Mouse (Mus musculus) CD8-positive naive resting alpha-beta T cell, adult 2 months (primary cell): ENCODE measurements around the gene Bcl3.
A peak's percentile ranks its signal among the peaks of the same experiment; 100 is the strongest.

Experiments
- DNase-seq, 2 experiments: peaks; one replicate each; pipeline ENCODE4 v3.0.0; 2022; ENCODE audit warnings: low read depth in 2 of 2, low spot score in 2 of 2

Gene Bcl3

DNA sequence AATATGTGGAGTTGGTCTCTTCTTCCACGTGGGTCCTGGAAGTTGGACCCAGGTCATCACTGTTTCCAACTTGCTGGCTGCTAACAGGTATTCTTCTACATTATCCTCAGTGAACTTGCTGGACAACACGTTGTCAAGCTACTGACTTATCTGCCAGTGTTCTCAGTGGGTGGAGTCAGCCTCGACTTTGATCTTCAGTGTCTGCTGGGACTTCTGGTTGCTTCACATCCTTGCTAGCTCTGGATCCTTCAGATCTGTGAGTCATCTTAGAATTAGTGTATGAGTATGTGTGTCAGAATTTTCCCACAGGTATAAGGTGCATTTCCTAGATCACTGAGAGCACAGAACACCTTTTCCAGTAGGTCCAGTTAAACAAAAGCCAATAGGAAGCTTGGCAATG is 14.3 kb upstream of the Bcl3 start:
- DNase-seq, result no peak

DNA sequence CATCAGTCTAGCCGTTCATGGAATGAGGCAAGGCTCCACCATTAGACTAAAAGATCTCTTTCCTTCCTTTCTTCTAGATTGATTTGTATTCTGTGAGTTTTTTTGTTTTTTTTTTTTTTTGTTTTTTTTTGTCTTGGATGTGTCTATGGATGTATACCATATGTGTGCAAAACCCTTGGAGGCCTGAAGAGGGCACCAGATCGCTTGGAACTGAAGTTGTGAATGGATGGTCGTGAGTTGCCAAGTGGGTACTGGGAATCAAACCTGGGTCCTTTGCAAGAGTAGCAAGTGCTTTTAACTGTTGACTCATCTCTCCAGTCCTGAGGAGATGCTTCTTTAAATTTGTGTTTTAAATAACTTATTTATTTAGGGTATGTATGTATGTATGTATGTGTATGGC is 11.5 kb upstream of the Bcl3 start:
- no peak for DNase-seq

DNA sequence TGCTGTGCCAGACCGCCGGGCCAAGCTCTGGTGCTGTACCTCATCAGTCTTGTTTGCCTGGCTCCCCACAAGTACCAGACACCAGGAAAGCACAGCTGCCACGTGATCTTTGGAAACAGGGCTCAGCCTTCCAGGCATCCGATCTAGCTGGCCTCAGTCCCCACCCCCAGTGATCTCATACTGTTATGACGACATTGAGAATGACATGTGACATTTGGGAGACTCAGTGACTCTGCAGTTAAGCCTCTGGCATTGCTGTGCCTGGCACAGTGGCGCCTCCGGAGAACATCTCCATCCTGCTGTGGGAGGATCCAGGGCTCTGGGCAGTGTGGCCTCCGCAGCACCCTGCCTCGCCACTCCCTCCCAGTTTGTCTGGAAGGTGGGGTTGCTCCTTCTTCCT is 9.3 kb upstream of the Bcl3 start:
- DNase-seq, result no peak

DNA sequence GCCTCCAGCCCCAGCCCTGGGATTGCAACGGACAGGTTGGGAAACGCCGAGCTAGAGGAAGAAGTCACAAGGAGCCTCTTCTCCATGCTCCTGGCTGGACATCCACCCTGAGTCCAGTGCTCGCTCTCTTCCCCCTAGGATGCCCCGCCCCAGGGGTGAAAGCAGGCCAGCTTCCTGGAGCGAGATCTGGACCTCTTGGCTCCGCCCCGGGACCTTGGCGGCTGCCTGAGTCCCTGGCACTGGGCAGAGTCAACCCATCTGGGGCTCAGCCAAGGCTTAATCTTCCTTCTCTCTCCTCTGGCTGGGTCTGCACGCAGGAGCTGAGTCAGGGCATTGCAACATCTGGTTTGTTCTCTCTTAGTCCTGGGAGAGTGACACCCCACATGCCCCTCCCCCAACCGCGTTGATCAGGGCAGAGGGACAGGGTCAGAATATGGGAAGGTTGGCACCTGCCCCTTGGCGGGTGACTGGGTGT is 8.1 kb upstream of the Bcl3 start:
- DNase-seq, result no peak

DNA sequence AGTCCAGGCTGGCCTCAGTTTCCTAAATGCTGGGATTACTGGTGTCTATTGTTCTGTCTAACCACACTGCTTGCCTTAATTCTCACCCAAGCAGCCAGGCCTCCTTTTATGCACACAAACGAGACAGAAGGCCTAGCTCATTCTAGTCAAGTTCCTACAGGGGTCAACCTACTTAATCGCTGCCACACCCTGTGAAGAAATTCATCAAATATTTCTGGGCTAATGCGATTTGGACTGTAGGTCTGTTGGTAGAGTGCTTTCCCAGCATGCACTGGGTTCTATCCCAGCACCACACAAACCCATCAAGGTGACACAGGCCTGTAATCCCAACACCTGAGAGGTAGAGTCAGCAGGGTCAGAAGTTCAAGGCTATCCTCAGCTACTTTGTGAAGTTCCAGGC is 7.1 kb upstream of the Bcl3 start:
- no peak for DNase-seq

DNA sequence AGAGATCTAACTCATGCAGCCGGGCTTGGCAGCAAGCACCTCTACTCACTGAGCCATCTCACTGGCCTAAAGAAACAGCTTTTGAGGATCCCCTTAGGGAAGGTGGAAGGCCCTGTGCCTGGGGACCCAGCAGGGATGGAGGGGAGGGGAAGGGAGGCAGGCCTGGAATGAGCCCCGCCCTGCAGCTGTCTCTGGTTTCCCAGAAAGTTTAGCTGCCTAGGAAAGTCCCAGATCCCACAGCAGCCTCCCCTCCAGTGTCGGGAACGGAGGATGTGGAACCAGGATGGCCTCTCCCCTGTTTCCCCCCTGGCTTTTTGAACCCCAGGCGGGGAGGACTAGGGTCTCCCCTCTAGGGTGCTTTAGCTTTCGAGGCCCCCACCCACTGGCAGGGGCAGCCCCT is 4.2 kb upstream of the Bcl3 start:
- no peak for DNase-seq

DNA sequence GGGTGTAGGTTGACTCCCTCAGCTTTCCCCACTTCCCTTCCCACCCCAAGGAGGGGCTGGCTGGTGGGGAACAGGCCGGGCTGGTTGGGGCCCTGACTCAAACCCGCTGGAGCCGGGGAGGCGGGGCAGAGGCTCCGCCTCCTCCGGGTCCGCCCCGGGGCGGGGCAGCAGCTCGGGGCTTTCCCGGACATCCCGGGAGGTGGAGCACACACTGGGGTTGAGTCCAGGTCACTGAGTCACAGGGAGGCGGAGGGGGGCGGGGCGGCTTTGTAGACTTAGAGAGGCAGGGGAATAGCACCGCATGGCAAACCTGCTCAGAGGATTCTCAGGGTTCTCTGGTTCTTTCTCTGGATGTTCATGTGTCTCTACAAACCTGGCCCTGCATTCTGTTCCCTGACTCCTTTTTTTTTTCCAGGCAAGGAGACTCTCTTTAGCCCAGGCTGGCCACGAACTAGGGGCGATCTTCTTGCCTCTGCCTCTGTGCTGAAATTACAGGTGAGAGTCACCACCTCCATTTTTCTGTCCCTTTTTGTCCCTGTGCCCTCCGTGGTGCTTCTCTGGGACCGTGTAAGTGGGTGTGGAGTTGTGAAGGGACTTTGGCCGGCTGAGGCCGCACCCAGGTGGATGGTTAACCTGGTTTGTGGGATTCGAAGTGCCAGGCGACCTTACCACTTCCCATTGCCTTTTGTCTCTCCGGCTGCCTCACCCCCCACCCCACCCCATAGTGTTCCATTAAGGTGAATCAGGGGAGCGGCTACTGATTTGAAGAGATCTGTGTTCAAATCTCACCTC is 1.8 kb upstream of the Bcl3 start:
- peak; percentile 46 to 50 for DNase-seq

DNA sequence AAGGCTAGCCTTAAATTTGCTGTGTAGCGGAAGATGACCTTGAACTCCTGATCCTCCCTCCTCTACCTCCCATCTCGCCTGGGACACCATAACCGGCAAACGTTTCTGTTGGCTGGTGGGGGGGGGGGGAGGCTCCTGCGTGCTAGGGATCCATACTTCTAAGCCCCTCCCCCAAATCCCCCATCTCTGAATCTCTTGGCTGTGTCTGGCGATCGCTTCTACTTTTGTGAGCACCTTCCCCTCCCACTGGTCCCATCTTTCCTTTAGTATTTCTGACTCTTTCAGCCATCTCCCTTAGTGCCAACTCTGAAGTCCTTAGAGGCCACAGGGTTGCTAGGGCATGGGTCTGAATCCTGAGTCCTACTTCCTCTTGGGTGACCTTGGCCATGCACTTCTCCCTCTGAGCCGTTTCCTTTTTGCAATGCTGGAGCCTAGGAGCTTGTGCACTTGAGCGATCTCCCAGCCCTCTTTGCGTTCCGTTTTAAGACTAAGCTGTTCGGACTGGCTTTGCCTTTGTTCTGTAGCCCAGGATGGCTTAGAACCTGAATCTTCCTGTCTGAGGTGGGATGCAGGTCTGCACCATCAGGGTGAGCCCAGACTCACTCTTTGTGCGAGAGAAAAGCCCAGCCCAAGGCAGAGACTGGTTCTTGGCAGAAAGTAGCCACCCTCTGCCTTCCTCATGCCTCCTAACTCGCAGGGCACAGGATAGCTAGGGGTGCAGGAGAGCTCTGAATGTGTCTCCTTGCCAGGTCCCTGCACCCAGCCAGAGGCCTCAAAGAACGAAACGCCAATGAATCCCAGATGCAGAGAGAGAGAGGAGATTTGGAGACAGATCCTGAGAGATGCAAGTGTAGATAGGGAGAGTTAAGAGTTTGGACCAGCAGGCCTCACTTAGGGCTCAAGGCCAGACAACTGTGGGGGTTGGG is 949 bp upstream of the Bcl3 start:
- DNase-seq, result no peak

DNA sequence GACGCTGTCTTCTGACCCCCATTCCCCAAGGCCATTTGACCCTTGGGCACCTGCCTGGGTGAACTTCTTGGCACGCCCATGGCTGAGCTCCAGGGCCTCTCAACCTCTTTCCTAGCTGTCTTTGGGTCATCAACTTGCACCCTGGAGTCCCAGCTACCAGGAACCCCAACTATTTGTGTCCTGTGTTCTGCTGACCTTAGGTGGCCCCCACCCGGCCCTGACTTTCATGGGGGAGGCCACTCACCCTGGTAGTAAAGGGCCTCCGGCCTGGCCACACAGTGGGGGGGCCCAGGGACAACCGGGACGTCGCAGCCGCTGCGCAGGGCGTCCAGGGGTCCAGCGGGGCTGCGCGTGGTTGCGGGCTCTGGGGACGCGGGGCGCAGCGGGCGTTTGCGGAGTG is 377 bp downstream of the Bcl3 start:
- no peak for DNase-seq

DNA sequence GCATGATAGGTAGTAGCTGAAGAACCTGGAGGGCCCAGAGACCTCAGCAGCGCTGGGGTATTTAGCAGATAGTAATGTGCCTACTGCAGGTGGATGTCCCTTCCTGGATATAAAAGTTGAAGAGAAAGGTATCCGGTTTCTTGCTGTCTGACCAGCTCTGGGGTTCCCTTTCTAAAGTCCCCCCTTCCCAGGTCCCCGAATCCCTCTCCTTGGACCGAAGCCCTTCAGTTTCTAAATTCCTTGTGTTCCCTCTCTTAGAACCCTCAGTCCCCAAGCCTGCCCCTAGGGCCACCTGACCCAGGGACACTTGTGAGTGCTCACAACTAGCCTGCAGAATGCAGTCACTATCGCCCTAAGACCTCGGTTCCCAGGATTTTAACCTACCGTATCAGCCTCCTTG is 937 bp downstream of the Bcl3 start:
- DNase-seq, result no peak

DNA sequence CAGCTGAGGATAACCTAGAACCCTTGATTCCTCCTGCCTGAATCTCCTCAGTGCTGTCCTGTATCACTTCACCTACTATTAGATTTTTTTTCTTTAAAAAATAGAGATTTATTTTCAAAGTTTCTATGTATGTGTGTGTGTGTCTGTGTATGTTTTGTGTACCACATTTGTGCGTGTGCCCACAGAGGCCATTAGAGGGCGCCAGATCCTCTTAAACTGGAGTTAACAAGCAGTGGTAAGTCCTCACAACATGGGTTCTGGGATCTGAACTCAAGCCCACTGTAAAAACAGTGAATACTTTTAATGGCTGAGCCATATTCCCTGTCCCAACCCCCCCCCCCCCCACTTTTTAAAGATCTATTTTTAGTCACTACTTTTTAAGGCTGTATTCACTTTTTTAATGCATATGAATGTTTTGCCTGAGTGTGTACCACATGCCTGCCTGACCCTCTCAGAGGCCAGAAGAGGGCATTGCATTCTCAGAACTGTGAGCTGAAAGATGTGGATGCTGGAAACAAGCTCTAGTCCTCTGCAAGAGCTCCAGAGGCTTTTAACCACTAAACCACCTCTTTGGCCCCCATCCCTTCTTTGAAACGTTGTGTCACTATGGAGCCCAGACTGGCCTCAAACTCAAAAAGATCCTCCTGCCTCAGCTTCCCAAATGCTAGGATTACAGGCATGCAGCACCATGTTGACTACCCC is 2.1 kb downstream of the Bcl3 start:
- no peak for DNase-seq

DNA sequence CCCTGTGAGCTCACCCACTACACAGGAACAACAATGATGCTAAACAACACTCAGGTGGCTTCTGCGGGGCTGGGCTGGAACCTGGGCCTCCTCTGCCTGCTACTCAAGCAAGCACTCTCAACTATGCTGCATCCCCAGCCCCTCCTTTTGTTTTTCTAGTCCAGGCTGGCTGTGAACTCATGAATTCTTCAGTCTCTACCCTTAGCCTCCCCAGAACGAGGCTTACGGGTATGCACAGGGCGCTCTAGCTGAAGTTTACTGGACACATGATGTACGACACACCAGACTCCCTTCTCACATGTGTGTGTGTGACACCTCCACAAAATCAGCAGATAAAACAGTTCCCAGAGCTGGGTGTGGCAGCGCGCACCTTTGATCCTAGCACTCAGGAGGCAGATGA is 3.7 kb downstream of the Bcl3 start:
- DNase-seq, result no peak

DNA sequence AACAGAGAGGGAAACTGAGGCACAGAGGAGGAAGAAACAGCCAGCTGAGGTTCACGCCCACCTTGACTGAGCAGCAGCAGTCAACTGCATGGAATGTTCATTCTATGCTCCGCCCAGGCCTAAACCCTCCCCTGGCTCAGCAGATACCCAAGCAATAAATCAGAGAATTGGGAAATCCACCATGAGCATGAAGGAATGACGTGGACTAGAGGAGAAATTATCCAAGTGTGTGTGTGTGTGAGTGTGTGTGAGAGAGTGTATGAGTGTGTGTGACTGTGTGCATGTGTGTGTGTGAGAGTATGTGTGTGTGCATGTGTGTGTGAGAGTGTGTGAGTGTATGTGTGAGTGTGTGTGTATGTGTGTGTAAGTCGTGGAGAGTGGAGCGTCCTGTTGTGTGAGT is 4.1 kb downstream of the Bcl3 start:
- no peak for DNase-seq

DNA sequence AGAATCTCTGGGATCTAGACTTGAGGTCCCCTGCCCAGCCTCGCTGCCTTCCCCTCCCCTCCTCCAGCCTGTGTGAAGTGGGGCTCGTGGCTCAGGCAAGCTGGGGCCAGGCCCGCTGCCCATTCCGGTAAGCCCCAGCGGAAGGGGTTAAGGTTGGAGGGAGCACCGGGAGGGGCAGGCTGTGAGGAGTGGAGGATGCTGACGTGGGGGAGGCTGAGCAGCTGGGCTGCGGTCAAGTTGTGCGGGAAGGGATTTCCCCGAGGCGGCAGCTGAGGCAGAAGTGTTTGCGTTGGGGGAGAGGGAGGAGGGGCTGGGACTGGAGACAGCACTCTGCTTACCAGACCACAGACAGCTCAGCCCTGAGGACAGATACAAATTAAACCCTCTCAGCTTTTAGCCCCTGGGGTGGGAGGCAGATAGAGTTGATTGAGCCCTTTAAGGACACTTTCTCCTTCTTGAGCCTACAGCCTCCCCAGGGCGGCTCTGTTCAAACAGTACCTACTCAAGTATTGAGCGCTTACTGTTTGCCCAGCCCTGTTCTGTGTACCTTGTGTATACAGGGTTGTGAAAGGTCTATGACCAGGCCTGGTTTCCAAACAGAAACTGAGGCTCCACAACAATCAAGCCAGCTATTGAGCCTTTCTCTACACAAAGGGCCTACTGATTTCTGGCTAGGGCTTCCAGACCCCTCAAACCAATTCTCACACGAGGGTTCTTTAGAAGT is 5.0 kb downstream of the Bcl3 start:
- peak; percentile 87 to 91 for DNase-seq

DNA sequence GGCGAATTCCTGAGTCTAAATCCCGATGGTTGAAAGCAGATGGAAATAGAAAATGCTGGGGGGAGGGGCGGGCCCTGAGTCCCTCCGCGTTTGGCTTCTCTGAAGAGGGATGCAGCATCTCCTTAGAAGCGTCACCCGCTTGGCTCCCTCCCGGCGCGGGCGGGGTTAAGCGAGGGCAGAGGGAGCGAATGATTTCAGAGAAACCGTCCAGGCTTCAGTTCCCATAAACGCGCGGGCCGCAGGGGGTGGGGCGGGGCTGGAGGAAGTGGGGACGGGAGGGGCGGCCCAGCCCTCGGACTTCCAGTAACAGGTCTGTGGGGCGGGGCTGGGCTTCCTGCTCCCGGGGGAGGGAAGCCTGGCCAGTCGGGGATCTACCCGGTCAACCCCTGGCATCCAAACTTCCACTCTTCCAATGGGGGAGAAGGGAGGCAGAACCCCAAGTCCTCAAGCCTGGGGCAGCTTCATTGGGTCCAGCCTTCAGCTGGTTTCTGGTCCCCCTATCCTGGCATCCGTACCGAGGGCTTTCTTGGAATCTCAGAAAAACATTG is 6.3 kb downstream of the Bcl3 start:
- peak in 1 of 2 experiments; percentile 32 for DNase-seq

DNA sequence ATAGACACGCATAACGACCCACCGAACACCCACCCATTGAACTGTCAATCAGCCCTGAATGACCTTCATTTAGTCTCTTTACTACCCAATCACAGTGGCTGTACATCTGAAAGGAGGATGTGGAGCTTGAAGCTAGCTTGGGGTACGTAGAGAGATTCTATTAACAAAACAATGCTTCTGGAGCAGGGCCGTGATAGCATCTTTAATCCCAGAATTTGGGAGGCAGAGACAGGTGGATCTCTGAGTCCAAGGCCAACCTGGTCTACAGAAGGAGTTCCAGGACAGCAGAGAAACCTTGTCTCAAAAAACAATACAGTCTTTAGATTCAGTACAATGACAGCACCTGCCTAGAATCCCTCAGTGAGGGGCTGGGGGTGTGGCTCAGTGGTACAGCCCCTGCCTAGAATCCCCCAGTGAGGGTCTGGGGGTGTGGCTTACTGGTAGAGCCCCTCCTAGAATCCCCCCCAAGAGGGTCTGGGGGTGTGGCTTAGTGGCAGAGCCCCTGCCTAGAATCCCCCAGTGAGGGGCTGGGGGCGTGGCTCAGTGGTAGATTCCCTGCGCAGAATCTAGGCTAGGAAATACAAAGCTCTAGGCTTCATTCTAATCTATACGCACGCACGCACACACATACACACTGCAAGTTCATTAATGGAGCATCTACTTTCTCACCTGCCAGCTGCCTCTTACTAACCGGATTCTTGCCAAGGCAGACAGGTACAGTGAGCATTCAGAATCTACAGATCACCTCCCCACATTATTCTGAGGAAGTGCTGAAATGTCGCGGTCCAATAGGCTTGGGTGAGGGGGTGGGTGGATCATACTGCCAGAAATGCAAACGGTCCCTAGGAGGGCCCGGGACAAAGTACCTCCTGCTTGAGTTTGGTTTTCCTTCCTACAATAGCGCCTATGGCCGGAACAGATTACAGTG is 7.0 kb downstream of the Bcl3 start:
- DNase-seq, result no peak

DNA sequence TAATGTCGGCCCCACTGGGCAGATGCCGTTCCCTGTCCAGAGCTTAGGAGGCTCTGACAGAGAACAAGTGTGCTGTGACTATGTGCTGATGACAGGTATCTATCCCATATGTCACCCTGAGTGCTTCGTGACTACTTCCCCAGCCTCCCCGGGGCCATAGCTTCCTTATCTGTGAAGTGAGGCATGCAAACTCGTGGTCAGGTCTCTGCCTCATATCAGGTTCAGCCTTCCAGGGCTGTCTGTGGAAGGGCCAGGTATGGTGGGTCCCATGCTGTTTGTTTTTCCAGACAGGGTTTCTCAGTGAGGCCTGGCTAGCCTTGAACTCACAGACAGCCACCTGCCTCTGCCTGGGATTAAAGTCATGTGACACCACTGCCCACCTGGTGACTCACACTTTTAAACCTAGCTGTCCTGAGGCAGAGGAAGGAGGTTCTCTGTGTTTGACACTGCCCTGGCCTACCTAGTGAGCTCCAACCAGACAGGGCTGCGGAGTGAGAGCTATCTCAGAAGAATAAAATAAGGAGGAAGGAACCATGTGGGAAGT is 8.9 kb downstream of the Bcl3 start:
- no peak for DNase-seq

DNA sequence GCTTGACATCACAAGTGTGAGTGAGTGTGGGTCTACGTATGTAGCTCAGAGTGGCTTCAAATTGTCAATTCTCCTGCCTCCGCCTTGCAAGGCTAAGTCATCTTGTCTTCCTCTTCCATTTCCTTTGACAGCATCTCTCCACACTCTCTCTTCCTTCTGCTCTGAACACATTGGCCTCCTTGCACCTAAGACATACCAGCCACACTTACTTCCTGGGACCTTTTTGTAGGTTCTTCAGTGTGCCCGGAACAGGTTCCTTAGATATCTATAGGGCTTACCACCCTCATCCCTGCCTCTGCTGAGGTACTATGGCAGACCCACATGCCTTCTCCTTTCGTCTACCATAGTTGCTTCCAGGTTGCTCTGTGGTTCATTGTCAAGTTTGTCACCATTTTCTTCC is 9.4 kb downstream of the Bcl3 start:
- DNase-seq, result no peak

DNA sequence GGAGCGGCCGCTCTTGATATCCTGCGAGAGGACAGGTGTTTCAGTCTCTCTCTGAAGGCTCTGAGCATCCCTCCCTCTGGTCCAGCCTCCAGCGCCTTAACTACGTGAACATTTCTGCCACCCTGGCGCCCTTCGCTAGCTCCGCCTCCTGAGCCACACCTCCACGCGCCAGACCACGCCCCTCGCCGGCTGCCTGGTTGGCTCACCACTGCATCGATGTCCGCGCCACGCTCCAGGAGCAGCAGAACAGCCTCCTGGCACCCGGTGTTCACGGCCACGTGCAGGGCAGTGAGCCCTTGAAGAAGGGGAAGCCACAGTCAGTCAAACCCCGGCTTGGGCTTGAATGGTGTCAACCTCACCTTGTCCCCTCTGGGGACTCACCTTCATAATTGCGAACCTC is 11.5 kb downstream of the Bcl3 start:
- DNase-seq, result no peak
